Mouse (Mus musculus) lung, adult 2 months (tissue): ENCODE results near the gene Tex101. TPM values are rescaled to one million over a fixed set of nuclear protein-coding genes. Genes with fewer than 3 reads are reported as not detected.
A peak's percentile ranks its signal among the peaks of the same experiment; 100 is the strongest.

Source experiments
- DNase-seq: peaks from one replicate; pipeline ENCODE4 v3.0.0; 2022
- H3K4me1 ChIP-seq: fragments of 200-500 bp; 2 replicates; pipeline ENCODE4 v1.6.1; 2011; ENCODE audit warnings: low read length; ENCODE audit not compliant: control insufficient read depth, insufficient read depth
- H3K4me3 ChIP-seq: fragments of 200-500 bp; replicated peaks from 2 replicates; pipeline ENCODE3; 2011; ENCODE audit warnings: low read depth, mild to moderate bottlenecking, control low read depth, low read length; ENCODE audit errors: extremely low read depth
- CTCF ChIP-seq: fragments of 200-500 bp; IDR thresholded peaks from 2 replicates; pipeline ENCODE4 v1.5.1; 2011; ENCODE audit warnings: mild to moderate bottlenecking, low read length, control low read depth; ENCODE audit not compliant: insufficient read depth
- POLR2A ChIP-seq: fragments of 200-500 bp; IDR thresholded peaks from 2 replicates; pipeline ENCODE4 v1.6.1; 2011; ENCODE audit warnings: low read depth, mild to moderate bottlenecking, control low read depth, low read length, borderline replicate concordance; ENCODE audit errors: extremely low read depth
- WGBS: fragments of 180-500 bp; shearing (Covaris S2); methylation state at CpG from one replicate; pipeline ENCODE4 v1.1.7; 2018; 5-methylcytosine and 5-hydroxymethylcytosine counted together
- polyA plus RNA-seq: library from polyadenylated mRNA; depleted of rRNA; stranded (reverse); fragments of >200 nt; gene quantifications from 2 replicates; pipeline ENCODE4 v1.2.3, GENCODE M21; 2012

Gene Tex101
- polyA plus RNA-seq, 1 experiment: not detected

- WGBS: 10% methylated on average over 8 of the region's 8 CpGs
- Histone ChIP-seq H3K4me1 (no peaks in the 10 kb centered on the region), H3K4me3 (no peak overlapping the region)
- DNase-seq: peak; percentile 59
- TF ChIP-seq CTCF (peak; percentile 83), POLR2A (no peak)
These were observed 13.9 kb downstream of the Tex101 start for GRCm38 (mm10) chr7:24662575-24662974.

GRCm38 (mm10) chr7:24661118-24661904 lies 15.2 kb downstream of the Tex101 start:
- H3K4me1 ChIP-seq: no peaks in the 10 kb centered on the region
- no peak for TF ChIP-seq POLR2A
- no peak for DNase-seq
- WGBS: 43% methylated on average over 17 of the region's 17 CpGs
- H3K4me3 ChIP-seq: no peak overlapping the region

GRCm38 (mm10) chr7:24659737-24660357 lies 16.6 kb downstream of the Tex101 start:
- TF ChIP-seq POLR2A (no peak), CTCF (no peak)
- no peaks in the 10 kb centered on the region for H3K4me1 ChIP-seq
- DNase-seq: no peak
- 38% methylated on average over 12 of the region's 12 CpGs for WGBS
- H3K4me3 ChIP-seq: no peak overlapping the region

GRCm38 (mm10) chr7:24653681-24654080 lies 22.8 kb downstream of the Tex101 start:
- 14% methylated on average over 7 of the region's 7 CpGs for WGBS
- no peak overlapping the region for H3K4me3 ChIP-seq
- H3K4me1 ChIP-seq: no peaks in the 10 kb centered on the region
- peak; percentile 52 for DNase-seq
- TF ChIP-seq POLR2A (no peak), CTCF (peak; percentile 96)

- no peaks in the 10 kb centered on the region for H3K4me1 ChIP-seq
- H3K4me3 ChIP-seq: no peak overlapping the region
- no peak for TF ChIP-seq POLR2A
- TF ChIP-seq CTCF: no peak
- WGBS: 61% methylated on average over 7 of the region's 7 CpGs
- DNase-seq: no peak
These were observed 30.0 kb downstream of the Tex101 start for GRCm38 (mm10) chr7:24646486-24646885.

GRCm38 (mm10) chr7:24644996-24645395 lies 31.5 kb downstream of the Tex101 start:
- Histone ChIP-seq H3K4me1 (no peaks in the 10 kb centered on the region), H3K4me3 (no peak overlapping the region)
- WGBS: 56% methylated on average over 7 of the region's 7 CpGs
- no peak for TF ChIP-seq CTCF
- no peak for TF ChIP-seq POLR2A
- DNase-seq: no peak

GRCm38 (mm10) chr7:24644492-24644891 lies 32.0 kb downstream of the Tex101 start:
- 71% methylated on average over 6 of the region's 6 CpGs for WGBS
- TF ChIP-seq POLR2A (no peak), CTCF (no peak)
- H3K4me3 ChIP-seq: no peak overlapping the region
- DNase-seq: no peak
- no peaks in the 10 kb centered on the region for H3K4me1 ChIP-seq

GRCm38 (mm10) chr7:24642491-24642890 lies 34.0 kb downstream of the Tex101 start:
- Histone ChIP-seq H3K4me1 (0 out of 2 replicates have a peak, but pooled peaks cover 2% of the 10 kb centered on the region), H3K4me3 (no peak overlapping the region)
- TF ChIP-seq CTCF (peak; percentile 69), POLR2A (no peak)
- WGBS: 8% methylated on average over 9 of the region's 9 CpGs
- DNase-seq: peak; percentile 33

GRCm38 (mm10) chr7:24640450-24640849 lies 36.0 kb downstream of the Tex101 start:
- Histone ChIP-seq H3K4me1 (0 out of 2 replicates have a peak, but pooled peaks cover 2% of the 10 kb centered on the region), H3K4me3 (no peak overlapping the region)
- no peak for DNase-seq
- TF ChIP-seq POLR2A (no peak), CTCF (no peak)
- WGBS: 62% methylated on average over 13 of the region's 13 CpGs
